Mouse (Mus musculus) embryonic facial prominence, embryonic 11.5 days (tissue): ENCODE results near the gene Clba1. TPM values are rescaled to one million over a fixed set of nuclear protein-coding genes. Genes with fewer than 3 reads are reported as not detected.

Experiments used
- ATAC-seq: fragments of 200-750 bp; cut with Nextera tagmentation; replicated peaks from 2 replicates; pipeline ENCODE4 v1.8.0; 2017; ENCODE audit warnings: low read depth; ENCODE audit not compliant: insufficient number of reproducible peaks, low FRiP score, low TSS enrichment
- DNase-seq: peaks from one replicate; pipeline ENCODE4 v3.0.0-alpha.2; 2015; ENCODE audit warnings: low spot score
- H3K27ac ChIP-seq: fragments of 300-500 bp; sonication (generic); replicated peaks from 2 replicates; pipeline ENCODE4 v1.5.1; 2014; ENCODE audit warnings: mild to moderate bottlenecking, low read depth, low read length, control low read depth
- H3K27me3 ChIP-seq: fragments of 300-500 bp; sonication (generic); 2 replicates; pipeline ENCODE4 v1.6.1; 2014; ENCODE audit warnings: mild to moderate bottlenecking, low read length, moderate library complexity, mixed read lengths; ENCODE audit not compliant: control insufficient read depth, insufficient read depth
- H3K36me3 ChIP-seq: fragments of 300-500 bp; sonication (generic); replicated peaks from 2 replicates; pipeline ENCODE4 v1.6.1; 2014; ENCODE audit warnings: low read depth, mild to moderate bottlenecking, low read length, moderate library complexity, mixed read lengths; ENCODE audit not compliant: control insufficient read depth, insufficient read depth
- H3K4me1 ChIP-seq: fragments of 300-500 bp; sonication (generic); 2 replicates; pipeline ENCODE4 v1.6.1; 2014; ENCODE audit warnings: low read length, mixed read lengths; ENCODE audit not compliant: control insufficient read depth, insufficient read depth
- H3K4me2 ChIP-seq: fragments of 300-500 bp; sonication (generic); 2 replicates; pipeline ENCODE4 v1.6.1; 2014; ENCODE audit warnings: low read depth, mild to moderate bottlenecking, control low read depth, low read length, moderate library complexity
- H3K4me3 ChIP-seq: fragments of 300-500 bp; sonication (generic); 2 replicates; pipeline ENCODE4 v1.5.1; 2014; ENCODE audit warnings: low read depth, low read length, control low read depth
- H3K9ac ChIP-seq: fragments of 300-500 bp; sonication (generic); replicated peaks from 2 replicates; pipeline ENCODE4 v1.6.1; 2014; ENCODE audit warnings: mild to moderate bottlenecking, control low read depth, low read length
- H3K9me3 ChIP-seq: fragments of 300-500 bp; sonication (generic); replicated peaks from 2 replicates; pipeline ENCODE4 v1.6.1; 2016; ENCODE audit warnings: mild to moderate bottlenecking, low read length, inconsistent platforms, mixed read lengths; ENCODE audit not compliant: control insufficient read depth
- WGBS: fragments of 180-500 bp; shearing (Covaris S2); extraction: QIAGEN DNeasy Blood & Tissue Kit; methylation state at CpG from one replicate; pipeline ENCODE4 v1.1.7; 2014; 5-methylcytosine and 5-hydroxymethylcytosine counted together
- polyA plus RNA-seq: library from polyadenylated mRNA; unstranded; fragments of >200 nt; fragmentation: Nextera tagmentation; extraction: Ambion mirVana; gene quantifications from 2 replicates; pipeline ENCODE4 v1.2.1, GENCODE M21; 2014

The Clba1 gene
- polyA plus RNA-seq, 1 experiment from 2014 or later: 9.5 TPM

DNA sequence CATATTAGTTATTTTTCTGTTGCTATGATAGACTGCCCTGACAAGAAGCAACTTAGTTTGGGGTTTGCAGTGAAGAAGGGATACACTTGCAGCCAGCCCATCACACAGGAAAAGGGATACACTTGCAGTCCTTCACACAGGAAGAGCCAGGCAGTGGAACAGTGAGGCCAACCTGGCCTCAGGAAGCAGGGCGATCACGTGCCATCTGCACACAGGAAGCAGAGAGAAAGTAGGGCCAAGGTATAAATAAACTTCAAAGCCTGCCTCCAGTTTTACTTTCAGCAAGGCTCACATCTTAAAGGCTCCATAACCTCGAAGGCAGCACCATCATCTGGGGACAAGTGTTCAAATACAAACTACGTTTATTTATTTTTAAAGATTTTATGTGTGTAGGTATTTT lies 14.5 kb downstream of the Clba1 start:
- Histone ChIP-seq H3K4me3 (no peak overlapping the region), H3K4me1 (peaks cover 3% of the 10 kb centered on the region; the same call in 1 of the 2 replicates), H3K36me3 (peaks cover 21% of the 10 kb centered on the region), H3K27ac (no peak overlapping the region), H3K27me3 (no peaks in the 10 kb centered on the region), H3K9ac (no peak overlapping the region), H3K9me3 (no peaks in the 10 kb centered on the region), H3K4me2 (no peak overlapping the region)
- WGBS: 79% methylated on average over 4 of the region's 4 CpGs
- ATAC-seq (no peak), DNase-seq (no peak)

DNA sequence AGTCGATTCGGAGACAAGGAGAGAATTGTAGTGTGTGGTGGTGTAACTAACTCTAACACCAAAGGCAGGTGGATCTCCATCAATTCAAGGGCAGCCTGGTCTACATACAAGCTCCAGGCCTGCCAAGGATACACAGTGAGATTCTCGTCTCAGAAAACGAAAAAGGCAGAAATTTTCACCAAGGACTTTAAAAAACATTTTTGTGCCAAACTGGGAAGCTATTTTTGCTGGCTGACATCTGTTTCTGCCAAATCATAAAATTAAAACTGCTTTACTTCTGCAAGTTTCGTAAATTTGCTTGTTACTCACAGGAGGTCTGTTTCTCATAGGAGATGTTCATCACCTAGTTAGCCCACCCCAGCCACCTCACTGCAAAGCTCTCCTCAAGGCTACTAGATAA lies 17.2 kb downstream of the Clba1 start:
- no peak overlapping the region for H3K4me3 ChIP-seq
- ATAC-seq: no peak
- H3K9ac ChIP-seq: no peak overlapping the region
- no peaks in the 10 kb centered on the region for H3K9me3 ChIP-seq
- H3K27ac ChIP-seq: no peak overlapping the region
- no peaks in the 10 kb centered on the region for H3K27me3 ChIP-seq
- H3K4me1 ChIP-seq: peaks cover 6% of the 10 kb centered on the region
- no peak overlapping the region for H3K4me2 ChIP-seq
- H3K36me3 ChIP-seq: peaks cover 8% of the 10 kb centered on the region
- WGBS: 89% methylated on average over 5 of the region's 5 CpGs
- DNase-seq: no peak

DNA sequence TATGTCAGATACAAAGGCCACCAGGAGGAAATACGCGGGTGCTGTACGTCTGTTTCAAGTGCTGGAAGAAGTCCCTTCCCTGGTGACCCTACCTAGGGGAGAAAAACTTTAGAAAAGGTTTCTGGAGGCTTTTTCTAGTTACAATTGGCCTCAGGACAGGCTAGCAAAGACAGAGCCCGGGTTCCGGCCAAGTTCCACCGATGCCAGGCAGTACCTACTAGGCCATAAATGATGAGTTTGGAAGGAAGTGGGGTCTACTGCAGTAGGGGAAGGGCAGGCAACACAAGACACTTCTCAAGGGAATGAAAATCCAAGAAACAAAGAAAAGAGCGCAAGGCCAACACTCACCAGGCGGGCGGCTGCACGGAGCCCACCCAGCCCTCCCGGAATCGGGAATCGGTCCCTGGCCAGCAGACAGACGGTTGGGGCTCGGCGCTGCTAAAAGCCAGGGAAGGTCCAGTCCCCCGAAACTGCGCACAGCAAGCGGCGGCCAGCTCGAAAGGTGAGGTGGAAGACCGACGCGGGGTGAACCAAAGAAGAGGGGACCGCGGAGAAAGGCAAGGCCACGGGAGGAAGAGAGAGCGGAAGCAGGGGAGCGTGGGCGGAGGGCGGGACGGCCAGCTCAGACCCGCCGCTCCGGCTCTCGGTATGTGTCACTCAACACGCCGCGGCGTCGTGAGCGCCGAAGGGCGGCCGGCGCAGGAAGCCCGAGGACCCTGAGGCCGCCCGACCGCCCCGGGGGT lies 19.9 kb downstream of the Clba1 start:
- H3K27me3 ChIP-seq: no peaks in the 10 kb centered on the region
- peak overlapping the region; percentile 41 for H3K27ac ChIP-seq
- under 1% methylated on average over 45 of the region's 51 CpGs for WGBS
- peak overlapping the region; percentile 64 for H3K4me3 ChIP-seq
- ATAC-seq (peak; percentile 82), DNase-seq (peak; percentile 15)
- H3K4me2 ChIP-seq: peak overlapping the region; percentile 80
- H3K9me3 ChIP-seq: no peaks in the 10 kb centered on the region
- H3K9ac ChIP-seq: peak overlapping the region; percentile 76
- no peaks in the 10 kb centered on the region for H3K36me3 ChIP-seq
- H3K4me1 ChIP-seq: peaks cover 6% of the 10 kb centered on the region; the same call in 1 of the 2 replicates

DNA sequence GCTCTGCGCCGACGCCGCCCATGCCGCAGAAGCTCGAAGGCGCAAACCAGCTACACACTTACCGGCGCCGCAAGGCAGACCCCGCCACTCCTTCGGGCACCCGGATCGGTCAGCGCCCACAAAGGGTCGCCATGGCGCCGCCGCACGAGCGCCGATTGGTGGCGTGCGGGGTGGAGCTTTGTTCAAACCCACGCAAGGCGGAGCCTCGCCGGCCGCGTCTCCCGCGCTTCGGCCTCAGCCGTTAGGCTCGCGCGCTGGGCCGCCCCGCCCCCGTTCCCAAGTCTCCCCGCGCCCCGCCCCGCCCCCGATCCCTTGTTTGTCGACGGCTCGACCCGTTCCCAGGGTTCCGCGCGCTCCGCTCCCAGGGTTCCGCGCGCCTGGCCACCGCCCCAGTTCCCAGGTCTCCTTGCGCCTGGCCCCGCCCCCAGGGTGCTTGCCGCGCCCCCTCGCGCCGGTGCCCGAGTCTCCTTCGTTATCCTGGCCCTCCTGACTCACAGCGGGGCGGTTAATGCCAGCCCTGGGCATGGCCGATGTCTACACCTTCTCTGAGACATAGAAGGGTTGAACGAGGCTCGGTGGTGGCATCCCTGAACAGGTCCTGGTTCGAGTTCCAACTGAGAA lies 20.6 kb downstream of the Clba1 start, which contains the start of gene Cdca4:
TSS of gene Cdca4 (minus strand) at position 180 of the 621 bp plus-strand sequence.
- Histone ChIP-seq H3K9me3 (no peaks in the 10 kb centered on the region), H3K4me3 (peak within 1 kb of the TSS; percentile 64), H3K27ac (peak within 1 kb of the TSS; percentile 41), H3K27me3 (no peaks in the 10 kb centered on the region), H3K4me1 (peaks cover 3% of the 10 kb centered on the region; the same call in 1 of the 2 replicates), H3K4me2 (peak within 1 kb of the TSS; percentile 80), H3K9ac (peak within 1 kb of the TSS; percentile 76), H3K36me3 (no peaks in the 10 kb centered on the region)
- ATAC-seq (peak; percentile 95), DNase-seq (peak; percentile 99)
- WGBS: under 1% methylated on average over 65 of the region's 72 CpGs

DNA sequence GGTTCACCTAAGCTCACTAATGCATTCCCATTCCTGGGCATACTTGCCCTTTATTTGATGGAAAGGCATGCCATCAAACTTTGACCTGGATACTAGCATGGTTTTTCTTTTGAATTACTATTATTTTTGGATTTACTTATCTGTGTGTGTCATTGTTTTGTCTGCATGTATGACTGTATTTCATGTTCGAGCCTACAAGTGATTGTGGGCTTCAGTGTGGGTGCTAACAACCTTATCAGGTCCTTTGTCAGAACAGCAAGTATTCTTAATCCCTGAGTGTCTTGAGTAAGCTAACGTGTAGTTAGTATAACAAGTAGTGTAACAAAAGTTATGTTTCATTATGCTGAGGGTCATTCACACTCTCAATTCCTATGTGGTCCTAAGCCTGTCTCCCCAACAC lies 21.4 kb downstream of the Clba1 start:
- peak overlapping the region; percentile 59 for H3K4me2 ChIP-seq
- no peaks in the 10 kb centered on the region for H3K27me3 ChIP-seq
- ATAC-seq: no peak
- no peak for DNase-seq
- peaks cover 3% of the 10 kb centered on the region; the same call in 1 of the 2 replicates for H3K4me1 ChIP-seq
- no peaks in the 10 kb centered on the region for H3K36me3 ChIP-seq
- no peak overlapping the region; the same call in 1 of the 2 replicates for H3K27ac ChIP-seq
- no peaks in the 10 kb centered on the region for H3K9me3 ChIP-seq
- 46% methylated on average over 2 of the region's 2 CpGs for WGBS
- peak overlapping the region; percentile 64 for H3K4me3 ChIP-seq
- H3K9ac ChIP-seq: peak overlapping the region; percentile 69

DNA sequence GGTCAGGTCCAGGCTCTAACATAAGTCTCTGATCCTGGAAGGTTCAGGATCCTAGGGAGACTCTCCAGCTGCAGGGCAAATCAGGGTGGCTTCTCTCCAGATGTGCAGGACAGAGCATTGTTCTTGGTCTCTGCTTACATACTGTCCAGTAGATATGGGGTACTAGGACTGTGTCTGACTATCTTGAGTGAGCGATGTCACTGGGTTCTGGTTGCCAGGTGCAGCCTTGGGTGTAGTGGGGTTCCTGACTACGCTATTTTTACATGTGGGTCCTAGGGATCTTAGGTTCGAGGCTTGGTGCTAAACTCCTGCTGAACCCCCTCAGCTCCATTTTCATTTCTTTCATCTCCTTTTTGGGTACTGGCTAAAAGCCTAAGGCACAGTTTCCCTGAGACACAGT lies 21.8 kb downstream of the Clba1 start:
- H3K4me3 ChIP-seq: peak overlapping the region; percentile 64
- no peaks in the 10 kb centered on the region for H3K36me3 ChIP-seq
- peak overlapping the region; percentile 69 for H3K9ac ChIP-seq
- H3K9me3 ChIP-seq: no peaks in the 10 kb centered on the region
- H3K4me1 ChIP-seq: peaks cover 3% of the 10 kb centered on the region; the same call in 1 of the 2 replicates
- no peaks in the 10 kb centered on the region for H3K27me3 ChIP-seq
- peak overlapping the region; percentile 59 for H3K4me2 ChIP-seq
- WGBS: 87% methylated on average over 3 of the region's 3 CpGs
- no peak overlapping the region for H3K27ac ChIP-seq
- no peak for DNase-seq
- no peak for ATAC-seq

DNA sequence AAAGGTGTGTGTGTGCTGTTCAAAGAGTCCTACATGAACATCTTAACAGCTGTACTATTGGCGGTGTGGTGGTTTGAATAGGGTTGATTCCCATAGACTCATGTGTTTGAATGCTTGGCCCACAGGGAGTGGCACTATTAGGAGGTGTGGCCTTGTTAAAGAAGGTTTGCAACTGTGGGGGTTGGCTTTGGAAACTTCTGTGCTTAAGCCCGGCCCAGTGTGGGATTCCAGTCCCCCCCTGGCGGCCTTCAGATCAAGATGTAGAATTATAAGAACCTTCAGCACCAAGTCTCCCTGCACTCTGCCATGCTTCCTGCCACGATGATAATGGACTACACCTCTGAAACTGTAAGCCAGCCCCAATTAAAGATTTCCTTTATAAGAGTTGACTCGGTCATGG lies 23.7 kb downstream of the Clba1 start:
- Histone ChIP-seq H3K4me3 (no peak overlapping the region), H3K27ac (no peak overlapping the region), H3K27me3 (no peaks in the 10 kb centered on the region), H3K9ac (no peak overlapping the region), H3K36me3 (no peaks in the 10 kb centered on the region), H3K4me1 (peaks cover 3% of the 10 kb centered on the region; the same call in 1 of the 2 replicates), H3K4me2 (no peak overlapping the region), H3K9me3 (no peaks in the 10 kb centered on the region)
- no peak for ATAC-seq
- 92% methylated on average over 5 of the region's 5 CpGs for WGBS
- no peak for DNase-seq

DNA sequence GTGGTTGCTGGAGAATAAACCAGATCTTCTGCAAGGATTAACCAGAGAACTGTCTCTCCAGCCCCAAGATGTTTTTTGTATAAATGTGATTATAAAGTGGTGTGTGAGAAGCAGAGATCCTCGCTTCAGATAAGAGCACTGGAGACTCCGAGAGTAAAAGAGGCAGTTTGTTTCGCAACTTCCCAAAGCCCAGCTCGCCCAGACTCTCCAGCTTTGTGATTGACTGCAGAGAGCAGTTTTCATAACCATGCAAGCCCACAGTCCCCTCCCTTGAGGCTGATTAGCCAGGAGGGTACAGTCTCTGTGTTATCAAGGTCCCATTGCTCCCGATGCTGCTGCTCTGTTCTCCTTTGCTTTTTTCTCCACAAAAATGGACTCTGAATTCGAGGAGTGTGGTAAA lies 24.8 kb downstream of the Clba1 start:
- H3K36me3 ChIP-seq: no peaks in the 10 kb centered on the region
- H3K4me1 ChIP-seq: peaks cover 3% of the 10 kb centered on the region; the same call in 1 of the 2 replicates
- H3K27ac ChIP-seq: no peak overlapping the region
- no peaks in the 10 kb centered on the region for H3K9me3 ChIP-seq
- ATAC-seq (no peak), DNase-seq (no peak)
- no peak overlapping the region for H3K9ac ChIP-seq
- 85% methylated on average over 6 of the region's 6 CpGs for WGBS
- no peak overlapping the region for H3K4me3 ChIP-seq
- no peaks in the 10 kb centered on the region for H3K27me3 ChIP-seq
- no peak overlapping the region for H3K4me2 ChIP-seq
